Mouse (Mus musculus) liver, adult 2 months (tissue): ENCODE data around the gene Hist1h2bk.

Source experiments
- CTCF ChIP-seq: fragments of 200-500 bp; IDR thresholded peaks from 2 replicates; pipeline ENCODE4 v1.5.1; 2011; ENCODE audit warnings: low read depth, low read length, control low read depth
- POLR2A ChIP-seq: fragments of 200-500 bp; IDR thresholded peaks from 2 replicates; pipeline ENCODE4 v1.6.1; 2011; ENCODE audit warnings: low read length, control low read depth; ENCODE audit not compliant: insufficient read depth; ENCODE audit errors: extremely low read depth

DNA sequence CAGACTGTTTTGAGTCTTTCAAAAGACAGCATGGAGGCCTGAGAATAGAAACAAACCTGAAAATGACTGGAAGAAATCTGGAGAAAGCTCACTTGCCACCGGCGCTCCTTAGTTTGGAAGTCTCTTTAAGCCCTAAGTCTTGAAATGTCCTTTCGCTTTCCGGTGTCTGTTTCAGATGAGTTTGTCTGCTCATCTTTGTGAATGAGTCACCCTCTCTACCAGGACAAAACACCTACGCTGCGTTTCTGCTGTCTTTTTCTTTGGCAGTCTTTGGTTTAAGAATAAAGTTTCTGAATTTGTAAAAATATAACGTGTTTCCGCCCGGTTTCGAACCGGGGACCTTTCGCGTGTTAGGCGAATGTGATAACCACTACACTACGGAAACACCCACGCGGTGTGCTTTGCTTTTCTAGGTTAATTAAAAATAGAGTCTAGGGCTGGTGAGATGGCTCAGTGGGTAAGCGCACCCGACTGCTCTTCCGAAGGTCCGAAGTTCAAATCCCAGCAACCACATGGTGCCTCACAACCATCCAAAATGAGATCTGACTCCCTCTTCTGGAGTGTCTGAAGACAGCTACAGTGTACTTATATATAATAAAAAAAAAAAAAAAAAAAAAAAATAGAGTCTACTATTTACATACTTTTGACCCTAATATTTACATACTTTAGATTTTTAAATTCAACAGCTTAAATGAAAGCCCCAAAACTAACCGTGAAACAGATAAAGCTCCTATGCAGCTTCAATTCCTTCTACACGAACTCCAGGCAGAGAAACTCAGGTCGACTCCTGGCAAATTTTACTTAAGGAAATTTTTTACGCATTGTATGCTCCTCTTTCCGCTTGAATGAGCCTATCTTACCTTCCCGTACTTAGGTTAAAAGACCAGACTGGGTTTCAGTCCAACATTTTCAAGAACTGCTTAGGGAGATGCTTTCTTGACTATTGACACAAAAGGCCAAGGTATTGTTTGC, 19.9 kb upstream of the Hist1h2bk start:
- TF ChIP-seq CTCF (no peak), POLR2A (no peak)
